Mouse (Mus musculus): ENCODE measurements around the gene AU022252. TPM values are rescaled to one million over a fixed set of nuclear protein-coding genes. Genes with fewer than 3 reads are reported as not detected.

AU022252 gene
- polyA plus RNA-seq, 1 experiment from 2014 or later: 40.5 TPM

DNA sequence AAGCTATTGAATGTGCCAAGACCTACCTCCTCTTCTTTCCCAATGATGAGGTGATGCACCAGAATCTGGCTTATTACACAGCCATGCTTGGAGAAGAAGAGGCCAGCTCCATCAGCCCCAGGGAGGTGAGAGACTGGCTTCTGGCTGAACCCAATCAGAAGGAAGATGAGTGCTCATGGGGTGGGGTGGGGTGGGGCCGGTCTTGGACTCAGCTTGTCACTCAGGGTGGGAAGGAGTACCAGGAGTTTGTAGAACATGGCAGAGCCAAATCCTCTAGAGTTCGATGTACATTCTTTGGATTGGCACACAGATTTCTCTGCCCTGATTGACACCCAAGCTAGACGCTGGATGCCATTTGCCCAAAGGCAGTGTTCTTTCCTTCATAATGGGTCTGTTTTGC, 6.1 kb upstream of the AU022252 start:
- H3K27me3 ChIP-seq (ENCODE audit: control insufficient read depth, insufficient read depth, low read length): no peaks in the 10 kb centered on the region
- WGBS: 80% methylated on average over 3 of the region's 3 CpGs
- ATAC-seq (ENCODE audit: insufficient read depth, low FRiP score, low TSS enrichment): no peak
- no peak for DNase-seq (ENCODE audit: low spot score)
- H3K4me3 ChIP-seq (ENCODE audit: low read depth, low read length): no peak overlapping the region
- no peaks in the 10 kb centered on the region for H3K9me3 ChIP-seq (ENCODE audit: control insufficient read depth, low read length)
- H3K4me2 ChIP-seq (ENCODE audit: low read depth): no peak overlapping the region
- peaks cover 5% of the 10 kb centered on the region; the same call in 1 of the 2 replicates for H3K36me3 ChIP-seq (ENCODE audit: control insufficient read depth, insufficient read depth, low read length)
- no peak overlapping the region for H3K9ac ChIP-seq (ENCODE audit: low read length)
- no peaks in the 10 kb centered on the region for H3K4me1 ChIP-seq (ENCODE audit: control insufficient read depth, insufficient read depth, low read length)
- no peak overlapping the region for H3K27ac ChIP-seq (ENCODE audit: low read depth, low read length)

DNA sequence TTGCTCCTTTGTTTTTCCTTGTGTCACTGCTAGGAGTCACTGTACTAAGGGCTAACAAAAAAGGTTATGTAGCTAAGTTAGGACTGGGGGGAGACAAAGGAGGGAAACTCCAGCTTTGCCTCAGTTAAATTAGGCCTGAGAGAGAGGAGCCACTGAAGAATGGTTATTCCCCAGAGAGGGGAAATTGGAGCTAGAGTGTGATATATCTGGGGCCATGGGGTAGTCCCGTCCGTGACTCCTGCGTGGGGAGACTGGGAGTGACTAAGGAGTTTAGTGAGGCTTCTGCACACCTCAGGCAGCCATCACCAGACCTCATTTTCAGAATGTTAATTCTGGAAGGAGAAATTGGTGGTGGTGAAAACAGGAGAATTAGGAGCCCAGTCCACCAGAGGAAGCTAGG, 1.8 kb upstream of the AU022252 start:
- Histone ChIP-seq H3K4me2 (ENCODE audit: low read depth) (peak overlapping the region; percentile 87), H3K9me3 (ENCODE audit: control insufficient read depth, low read length) (no peaks in the 10 kb centered on the region), H3K36me3 (ENCODE audit: control insufficient read depth, insufficient read depth, low read length) (no peaks in the 10 kb centered on the region; the same call in 1 of the 2 replicates), H3K27me3 (ENCODE audit: control insufficient read depth, insufficient read depth, low read length) (no peaks in the 10 kb centered on the region), H3K4me3 (ENCODE audit: low read depth, low read length) (no peak overlapping the region), H3K4me1 (ENCODE audit: control insufficient read depth, insufficient read depth, low read length) (no peaks in the 10 kb centered on the region), H3K9ac (ENCODE audit: low read length) (no peak overlapping the region), H3K27ac (ENCODE audit: low read depth, low read length) (no peak overlapping the region)
- no peak for DNase-seq (ENCODE audit: low spot score)
- no peak for ATAC-seq (ENCODE audit: insufficient read depth, low FRiP score, low TSS enrichment)
- whole genome bisulfite sequencing: 76% methylated on average over 3 of the region's 3 CpGs

GRCm38 (mm10) chr4:119233256-119233901, 867 bp upstream of the AU022252 start:
- H3K4me3 ChIP-seq (ENCODE audit: low read depth, low read length): peak overlapping the region; percentile 90
- no peaks in the 10 kb centered on the region for H3K4me1 ChIP-seq (ENCODE audit: control insufficient read depth, insufficient read depth, low read length)
- peak overlapping the region; percentile 87 for H3K4me2 ChIP-seq (ENCODE audit: low read depth)
- no peaks in the 10 kb centered on the region for H3K27me3 ChIP-seq (ENCODE audit: control insufficient read depth, insufficient read depth, low read length)
- DNase-seq (ENCODE audit: low spot score) (peak; percentile 73), ATAC-seq (ENCODE audit: insufficient read depth, low FRiP score, low TSS enrichment) (peak; percentile 10; the same call in 1 of the 2 replicates)
- no peaks in the 10 kb centered on the region for H3K9me3 ChIP-seq (ENCODE audit: control insufficient read depth, low read length)
- no peak overlapping the region for H3K27ac ChIP-seq (ENCODE audit: low read depth, low read length)
- WGBS: under 1% methylated on average over 36 of the region's 36 CpGs
- H3K36me3 ChIP-seq (ENCODE audit: control insufficient read depth, insufficient read depth, low read length): no peaks in the 10 kb centered on the region; the same call in 1 of the 2 replicates
- peak overlapping the region; percentile 73 for H3K9ac ChIP-seq (ENCODE audit: low read length)

DNA sequence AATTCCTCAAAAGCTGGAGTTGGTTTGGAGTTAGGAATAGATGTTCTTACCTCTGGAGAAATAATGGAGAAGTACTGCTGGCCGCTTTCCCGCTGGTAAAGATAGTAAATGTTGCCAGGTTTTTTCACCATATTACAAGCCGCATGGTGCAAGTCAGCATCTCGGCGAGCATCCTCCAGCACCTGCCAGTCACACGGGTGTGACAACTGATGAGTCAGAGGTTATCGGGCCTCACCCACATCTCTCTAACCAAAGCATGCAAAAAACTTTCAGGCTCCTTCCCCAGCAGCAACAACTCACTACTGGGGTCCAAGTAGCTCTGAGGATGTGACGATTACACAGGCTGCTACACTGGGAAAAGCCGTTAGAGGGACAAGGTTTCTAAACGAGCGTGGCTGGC, 5.8 kb downstream of the AU022252 start:
- H3K9ac ChIP-seq (ENCODE audit: low read length): no peak overlapping the region
- no peaks in the 10 kb centered on the region for H3K4me1 ChIP-seq (ENCODE audit: control insufficient read depth, insufficient read depth, low read length)
- no peak overlapping the region for H3K4me2 ChIP-seq (ENCODE audit: low read depth)
- 92% methylated on average over 11 of the region's 11 CpGs for WGBS
- no peak for ATAC-seq (ENCODE audit: insufficient read depth, low FRiP score, low TSS enrichment)
- no peaks in the 10 kb centered on the region for H3K9me3 ChIP-seq (ENCODE audit: control insufficient read depth, low read length)
- peaks cover 18% of the 10 kb centered on the region for H3K36me3 ChIP-seq (ENCODE audit: control insufficient read depth, insufficient read depth, low read length)
- DNase-seq (ENCODE audit: low spot score): no peak
- no peak overlapping the region for H3K27ac ChIP-seq (ENCODE audit: low read depth, low read length)
- no peaks in the 10 kb centered on the region for H3K27me3 ChIP-seq (ENCODE audit: control insufficient read depth, insufficient read depth, low read length)
- H3K4me3 ChIP-seq (ENCODE audit: low read depth, low read length): no peak overlapping the region

DNA sequence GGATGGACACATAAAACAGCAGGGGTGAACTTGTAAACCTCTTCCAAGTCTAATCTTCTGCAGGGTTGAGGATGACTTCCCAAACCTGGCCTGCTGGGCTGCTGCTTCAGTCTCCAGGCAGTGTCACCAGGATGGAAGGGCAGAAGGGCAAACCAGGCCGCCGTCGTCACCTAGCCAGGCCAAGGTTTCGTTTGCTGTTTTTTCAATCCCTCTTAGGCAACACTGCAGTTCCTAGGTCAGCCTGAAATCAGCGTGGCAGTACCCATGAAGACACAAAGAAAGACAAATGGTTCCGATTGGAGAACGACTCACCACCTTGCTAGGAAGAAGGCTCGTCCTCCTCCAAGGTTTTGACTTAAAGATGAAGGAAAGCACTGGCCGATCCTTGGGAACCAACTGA, 6.8 kb downstream of the AU022252 start:
- ATAC-seq (ENCODE audit: insufficient read depth, low FRiP score, low TSS enrichment) (no peak), DNase-seq (ENCODE audit: low spot score) (no peak)
- Histone ChIP-seq H3K4me3 (ENCODE audit: low read depth, low read length) (no peak overlapping the region), H3K36me3 (ENCODE audit: control insufficient read depth, insufficient read depth, low read length) (peaks cover 18% of the 10 kb centered on the region), H3K27me3 (ENCODE audit: control insufficient read depth, insufficient read depth, low read length) (no peaks in the 10 kb centered on the region), H3K9me3 (ENCODE audit: control insufficient read depth, low read length) (no peaks in the 10 kb centered on the region), H3K4me2 (ENCODE audit: low read depth) (no peak overlapping the region), H3K4me1 (ENCODE audit: control insufficient read depth, insufficient read depth, low read length) (no peaks in the 10 kb centered on the region), H3K9ac (ENCODE audit: low read length) (no peak overlapping the region), H3K27ac (ENCODE audit: low read depth, low read length) (no peak overlapping the region)
- WGBS: 90% methylated on average over 9 of the region's 9 CpGs

- no peak overlapping the region for H3K27ac ChIP-seq (ENCODE audit: low read depth, low read length)
- peaks cover 18% of the 10 kb centered on the region for H3K36me3 ChIP-seq (ENCODE audit: control insufficient read depth, insufficient read depth, low read length)
- no peak overlapping the region for H3K4me2 ChIP-seq (ENCODE audit: low read depth)
- H3K4me1 ChIP-seq (ENCODE audit: control insufficient read depth, insufficient read depth, low read length): no peaks in the 10 kb centered on the region
- no peak overlapping the region for H3K4me3 ChIP-seq (ENCODE audit: low read depth, low read length)
- H3K27me3 ChIP-seq (ENCODE audit: control insufficient read depth, insufficient read depth, low read length): no peaks in the 10 kb centered on the region
- H3K9ac ChIP-seq (ENCODE audit: low read length): no peak overlapping the region
- no peak for ATAC-seq (ENCODE audit: insufficient read depth, low FRiP score, low TSS enrichment)
- no peak for DNase-seq (ENCODE audit: low spot score)
- no peaks in the 10 kb centered on the region for H3K9me3 ChIP-seq (ENCODE audit: control insufficient read depth, low read length)
- WGBS: 91% methylated on average over 3 of the region's 3 CpGs
Observed at GRCm38 (mm10) chr4:119224534-119224933, 8.0 kb downstream of the AU022252 start.

GRCm38 (mm10) chr4:119223696-119224095, 8.8 kb downstream of the AU022252 start:
- DNase-seq (ENCODE audit: low spot score) (peak; percentile 31), ATAC-seq (ENCODE audit: insufficient read depth, low FRiP score, low TSS enrichment) (no peak)
- H3K4me1 ChIP-seq (ENCODE audit: control insufficient read depth, insufficient read depth, low read length): no peaks in the 10 kb centered on the region
- no peak overlapping the region for H3K27ac ChIP-seq (ENCODE audit: low read depth, low read length)
- no peaks in the 10 kb centered on the region for H3K9me3 ChIP-seq (ENCODE audit: control insufficient read depth, low read length)
- peaks cover 18% of the 10 kb centered on the region for H3K36me3 ChIP-seq (ENCODE audit: control insufficient read depth, insufficient read depth, low read length)
- WGBS: 88% methylated on average over 1 of the region's 1 CpGs
- no peak overlapping the region for H3K9ac ChIP-seq (ENCODE audit: low read length)
- no peaks in the 10 kb centered on the region for H3K27me3 ChIP-seq (ENCODE audit: control insufficient read depth, insufficient read depth, low read length)
- H3K4me2 ChIP-seq (ENCODE audit: low read depth): no peak overlapping the region
- H3K4me3 ChIP-seq (ENCODE audit: low read depth, low read length): no peak overlapping the region

GRCm38 (mm10) chr4:119218169-119218568, 14.3 kb downstream of the AU022252 start, which contains the start of gene Tmem269:
Gene Tmem269 (minus strand): TSS chr4:119218217.
- Histone ChIP-seq H3K4me3 (ENCODE audit: low read depth, low read length) (no peak within 1 kb of the TSS), H3K4me1 (ENCODE audit: control insufficient read depth, insufficient read depth, low read length) (no peaks in the 10 kb centered on the region), H3K27me3 (ENCODE audit: control insufficient read depth, insufficient read depth, low read length) (no peaks in the 10 kb centered on the region), H3K9me3 (ENCODE audit: control insufficient read depth, low read length) (no peaks in the 10 kb centered on the region), H3K9ac (ENCODE audit: low read length) (no peak within 1 kb of the TSS), H3K4me2 (ENCODE audit: low read depth) (no peak within 1 kb of the TSS), H3K27ac (ENCODE audit: low read depth, low read length) (no peak within 1 kb of the TSS), H3K36me3 (ENCODE audit: control insufficient read depth, insufficient read depth, low read length) (no peaks in the 10 kb centered on the region)
- 13% methylated on average over 11 of the region's 11 CpGs for WGBS
- ATAC-seq (ENCODE audit: insufficient read depth, low FRiP score, low TSS enrichment) (no peak), DNase-seq (ENCODE audit: low spot score) (no peak)

DNA sequence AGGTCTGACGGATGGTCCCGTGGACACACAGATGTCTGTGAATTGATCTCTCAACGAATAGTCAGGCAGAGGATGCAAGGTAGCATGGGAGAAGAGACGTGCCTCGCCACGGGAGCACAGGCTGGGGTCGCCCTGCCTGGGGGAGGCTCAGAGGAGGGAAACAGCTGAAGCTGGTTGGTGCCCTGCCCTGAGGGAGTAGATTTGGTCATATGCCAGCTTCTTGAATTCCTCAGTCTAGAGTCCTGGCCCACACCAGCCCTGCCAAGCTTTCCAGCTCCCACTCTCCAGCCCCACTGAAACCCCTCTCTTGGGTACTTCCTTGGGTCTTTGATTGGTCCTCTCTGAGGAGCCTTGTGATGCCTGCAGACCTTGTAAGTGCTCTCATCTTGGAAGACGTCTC, 15.8 kb downstream of the AU022252 start:
- Histone ChIP-seq H3K36me3 (ENCODE audit: control insufficient read depth, insufficient read depth, low read length) (no peaks in the 10 kb centered on the region), H3K4me2 (ENCODE audit: low read depth) (no peak overlapping the region), H3K27ac (ENCODE audit: low read depth, low read length) (no peak overlapping the region), H3K4me1 (ENCODE audit: control insufficient read depth, insufficient read depth, low read length) (no peaks in the 10 kb centered on the region), H3K9ac (ENCODE audit: low read length) (no peak overlapping the region), H3K9me3 (ENCODE audit: control insufficient read depth, low read length) (no peaks in the 10 kb centered on the region), H3K4me3 (ENCODE audit: low read depth, low read length) (no peak overlapping the region), H3K27me3 (ENCODE audit: control insufficient read depth, insufficient read depth, low read length) (no peaks in the 10 kb centered on the region)
- DNase-seq (ENCODE audit: low spot score): no peak
- WGBS: 82% methylated on average over 8 of the region's 8 CpGs
- no peak for ATAC-seq (ENCODE audit: insufficient read depth, low FRiP score, low TSS enrichment)
